Comparison of ENCODE assay signal across 15 mouse cellular contexts in the genomic region with DNA sequence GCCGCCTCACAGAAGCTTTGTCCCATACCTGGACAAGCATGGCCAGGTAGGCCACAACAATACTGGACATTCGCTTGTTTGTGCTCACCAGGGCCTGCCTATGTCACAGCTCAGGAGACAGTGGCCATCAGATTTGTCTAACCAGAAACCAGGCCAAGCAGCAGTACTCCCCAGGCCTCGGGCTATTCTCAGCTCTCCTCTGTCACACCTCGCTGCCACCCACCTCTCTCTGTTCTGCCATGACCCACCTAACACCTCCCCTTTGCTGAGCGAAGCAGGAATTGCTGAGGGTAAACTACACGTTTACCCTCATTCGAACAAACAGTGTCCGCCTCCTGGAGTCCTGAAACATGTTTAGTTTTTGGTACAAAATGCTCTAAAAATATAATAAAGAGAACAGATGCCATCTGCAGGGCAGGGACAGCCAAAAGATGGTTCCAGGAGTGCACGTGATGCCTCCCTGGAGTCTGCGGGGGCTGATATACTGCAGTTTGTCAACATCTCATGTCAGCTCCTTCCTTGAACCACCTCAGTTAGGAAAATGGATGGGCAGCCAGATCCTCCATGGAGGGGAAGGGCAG.
DNase-seq lines count a peak whose midpoint lies in the region; ATAC-seq and TF ChIP-seq lines count a peak whose summit lies in the region.
"Had no signal": no experiment of that assay in that cellular context is flagged by ENCODE, and none has a peak within 500 bp of the region (broad histone marks: within the 10 kb centered on the region; RNA-seq: fewer than 3 reads in every experiment).

No protein-coding gene starts in this region.

- no peak for TF ChIP-seq POLR2A in kidney, adult 2 months (IDR thresholded peaks at IDR 0.05; ENCODE audit: low read depth, low read length)
- TF ChIP-seq POLR2A in cerebellum, adult 2 months (IDR thresholded peaks at IDR 0.05; ENCODE audit: borderline replicate concordance, insufficient read depth, low read length): no peak

- no peak for TF ChIP-seq CTCF in kidney, adult 2 months (conservative IDR thresholded peaks at IDR 0.05; ENCODE audit: insufficient read depth, insufficient read length, low read depth, low read length)
- no peak for TF ChIP-seq CTCF in cerebellum, adult 2 months (IDR thresholded peaks at IDR 0.05; ENCODE audit: borderline replicate concordance, insufficient read depth, low read depth, low read length)
- TF ChIP-seq CTCF in hindbrain, postnatal 0 days (IDR thresholded peaks at IDR 0.05; ENCODE audit: low read depth): no peak

- no peaks in the 10 kb centered on the region for H3K9me3 ChIP-seq in hindbrain, postnatal 0 days (ENCODE audit: low read length)
- H3K9me3 ChIP-seq: embryonic facial prominence, embryonic 15.5 days; lung, embryonic 15.5 days; midbrain, embryonic 12.5 days; neural tube, embryonic 12.5 days had no signal

- H3K27me3 ChIP-seq in kidney, adult 2 months (replicated peaks; ENCODE audit: control insufficient read depth, insufficient read depth, low read length): no peaks in the 10 kb centered on the region
- H3K27me3 ChIP-seq in cerebellum, adult 2 months (ENCODE audit: control insufficient read depth, insufficient read depth, low read length): no peaks in the 10 kb centered on the region
- H3K27me3 ChIP-seq in hindbrain, postnatal 0 days (ENCODE audit: insufficient read depth, low read length): no peaks in the 10 kb centered on the region
- H3K27me3 ChIP-seq: embryonic facial prominence, embryonic 15.5 days; lung, embryonic 15.5 days; midbrain, embryonic 12.5 days; neural tube, embryonic 12.5 days had no signal

- WGBS in kidney, adult 2 months: 69% methylated on average over 10 of the region's 10 CpGs
- 22% methylated on average over 10 of the region's 10 CpGs for WGBS in cerebellum, adult 2 months
- WGBS in hindbrain, postnatal 0 days: 84% methylated on average over 10 of the region's 10 CpGs

- H3K4me2 ChIP-seq in hindbrain, postnatal 0 days (ENCODE audit: low read depth, low read length): no peak overlapping the region
- H3K4me2 ChIP-seq: embryonic facial prominence, embryonic 15.5 days; lung, embryonic 15.5 days; midbrain, embryonic 12.5 days; neural tube, embryonic 12.5 days had no signal

- no peak overlapping the region for H3K4me3 ChIP-seq in kidney, adult 2 months (ENCODE audit: insufficient read depth, low read depth, low read length)
- no peak overlapping the region for H3K4me3 ChIP-seq in cerebellum, adult 2 months (replicated peaks; ENCODE audit: insufficient read depth, low read depth, low read length)
- no peak overlapping the region for H3K4me3 ChIP-seq in hindbrain, postnatal 0 days (ENCODE audit: low read length)
- H3K4me3 ChIP-seq: embryonic facial prominence, embryonic 15.5 days; lung, embryonic 15.5 days; midbrain, embryonic 12.5 days; neural tube, embryonic 12.5 days had no signal

- peak overlapping the region; percentile 13; the same call in 1 of the 2 replicates for H3K27ac ChIP-seq in kidney, adult 2 months (ENCODE audit: insufficient read depth, low read depth, low read length)
- H3K27ac ChIP-seq in cerebellum, adult 2 months (ENCODE audit: insufficient read depth, low read length): peak overlapping the region; percentile 1; the same call in 1 of the 2 replicates
- no peak overlapping the region for H3K27ac ChIP-seq in hindbrain, postnatal 0 days
- H3K27ac ChIP-seq: embryonic facial prominence, embryonic 15.5 days; lung, embryonic 15.5 days; midbrain, embryonic 12.5 days; neural tube, embryonic 12.5 days had no signal

- no peak for ATAC-seq in hindbrain, postnatal 0 days
- ATAC-seq: inflammation-experienced regulatory T-cells, adult 6 months had no signal

- DNase-seq in kidney, adult 2 months: peak; percentile 6
- no peak for DNase-seq in kidney, postnatal 10 days
- peak; percentile 65 to 74 for DNase-seq in cerebellum, adult 2 months
- DNase-seq in layer of hippocampus, adult 18-20 months (ENCODE audit: low spot score in 2 of 2): peak; percentile 64 to 88
- DNase-seq in right cerebral cortex, adult 18-20 months: peak; percentile 82
- no peak for DNase-seq in hindbrain, postnatal 0 days (ENCODE audit: low spot score)
- DNase-seq in urinary bladder, adult 18-20 months (ENCODE audit: low spot score in 2 of 2): no peak
- no peak for DNase-seq in adrenal gland, adult 18-20 months (ENCODE audit: low spot score in 2 of 2)
- DNase-seq: adrenal gland, adult 2 months; thymus, adult 18-20 months had no signal

- peaks cover 18% of the 10 kb centered on the region for H3K4me1 ChIP-seq in kidney, adult 2 months (ENCODE audit: control insufficient read depth, insufficient read depth, low read length)
- peaks cover 14% of the 10 kb centered on the region for H3K4me1 ChIP-seq in cerebellum, adult 2 months (ENCODE audit: control insufficient read depth, insufficient read depth, low read length)
- 0 out of 2 replicates have a peak, but pooled peaks cover 2% of the 10 kb centered on the region for H3K4me1 ChIP-seq in hindbrain, postnatal 0 days (ENCODE audit: insufficient read depth, low read length)
- H3K4me1 ChIP-seq: embryonic facial prominence, embryonic 15.5 days; lung, embryonic 15.5 days; midbrain, embryonic 12.5 days; neural tube, embryonic 12.5 days had no signal

- H3K36me3 ChIP-seq in kidney, adult 2 months (ENCODE audit: control insufficient read depth, insufficient read depth, low read length): no peaks in the 10 kb centered on the region; the same call in 1 of the 2 replicates
- no peaks in the 10 kb centered on the region for H3K36me3 ChIP-seq in hindbrain, postnatal 0 days (ENCODE audit: insufficient read depth, low read length)
- H3K36me3 ChIP-seq: embryonic facial prominence, embryonic 15.5 days; lung, embryonic 15.5 days; midbrain, embryonic 12.5 days; neural tube, embryonic 12.5 days had no signal

- H3K9ac ChIP-seq in hindbrain, postnatal 0 days (replicated peaks; ENCODE audit: low read length): no peak overlapping the region
- H3K9ac ChIP-seq: embryonic facial prominence, embryonic 15.5 days; lung, embryonic 15.5 days; midbrain, embryonic 12.5 days; neural tube, embryonic 12.5 days had no signal

Comparison
In these comparisons a context has a peak if more than half of its experiments do, and no peak if none do; other contexts are left out.
1. DNase-seq: peak in kidney, adult 2 months (single experiment), cerebellum, adult 2 months (2 of 2), layer of hippocampus, adult 18-20 months (2 of 2) and right cerebral cortex, adult 18-20 months (single experiment); none in kidney, postnatal 10 days (single experiment), hindbrain, postnatal 0 days (single experiment), urinary bladder, adult 18-20 months (0 of 2) and adrenal gland, adult 18-20 months (0 of 2).